Mouse (Mus musculus) kidney, postnatal 14 days (tissue): ENCODE data around the gene Cdh24.

Experiments
- DNase-seq: peaks from one replicate; pipeline ENCODE4 v3.0.0; 2022; ENCODE audit warnings: mixed read lengths

The Cdh24 gene

DNA sequence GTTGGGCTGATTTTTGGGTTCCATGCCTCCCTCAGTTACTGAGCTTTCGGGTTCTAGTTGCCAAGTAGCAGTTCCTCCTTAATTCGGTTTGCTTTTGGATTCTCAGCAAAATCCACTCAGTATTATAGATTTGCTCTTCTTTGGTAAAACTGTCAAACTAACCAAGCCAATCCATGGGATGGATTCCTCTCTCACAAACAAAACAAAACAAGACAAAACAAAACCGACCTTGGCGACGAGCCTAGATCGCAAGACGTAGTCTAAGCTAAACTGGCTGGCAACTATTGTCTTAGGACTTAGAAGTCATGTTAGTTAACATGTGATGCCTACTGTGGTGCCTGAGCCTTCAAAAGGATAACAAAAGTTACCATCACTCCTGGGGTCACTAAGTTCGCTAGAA is 37.5 kb downstream of the Cdh24 start:
- DNase-seq: no peak

DNA sequence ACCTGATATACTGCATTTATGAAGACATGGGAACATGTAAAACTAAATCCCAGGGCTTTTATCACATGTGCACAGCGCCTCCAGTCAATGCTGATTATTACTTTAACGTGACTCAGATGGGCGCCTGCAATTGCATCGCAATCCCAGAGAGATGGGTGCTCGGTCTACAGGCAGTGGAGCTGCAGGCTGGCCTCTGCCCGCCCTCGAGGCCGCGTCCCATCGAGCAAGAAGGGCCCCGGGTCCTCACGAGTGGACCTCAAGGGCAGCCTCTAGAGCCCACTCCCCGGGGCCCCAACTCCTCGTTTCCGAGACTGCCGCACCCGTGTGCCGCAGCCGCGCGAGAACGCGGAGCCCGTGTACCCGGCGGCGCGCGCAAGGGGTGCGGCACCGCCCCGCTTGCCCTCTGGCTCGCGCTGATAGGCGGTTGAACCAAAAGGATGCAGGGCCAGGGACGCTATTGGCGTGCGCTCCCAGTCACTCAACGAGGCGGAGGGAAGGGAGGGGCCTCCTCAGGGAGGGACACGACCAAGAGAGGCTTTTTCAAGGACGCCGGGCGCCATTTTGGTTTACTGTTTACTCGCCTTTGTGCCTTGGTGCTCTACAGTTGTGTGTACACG is 38.0 kb downstream of the Cdh24 start:
- DNase-seq: peak; percentile 97

DNA sequence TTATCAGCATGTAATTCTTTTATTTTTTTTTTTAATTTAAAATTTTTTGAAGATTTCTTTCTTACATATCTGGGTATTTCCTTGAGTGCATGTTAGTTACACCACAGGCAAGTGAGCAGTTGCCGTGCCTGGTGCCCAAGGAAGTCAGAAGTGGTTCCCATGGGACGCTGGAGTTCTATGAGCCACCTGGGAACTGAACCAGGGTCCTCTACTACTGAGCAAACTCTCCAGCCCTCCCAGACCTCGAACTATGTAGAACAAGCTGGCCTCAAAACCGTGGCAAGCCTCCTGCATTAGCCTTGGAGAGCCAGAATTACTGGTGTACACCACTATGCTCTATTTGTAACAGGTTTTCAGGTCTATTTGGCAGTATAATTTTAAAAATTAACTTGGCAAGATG is 38.6 kb downstream of the Cdh24 start:
- peak; percentile 14 for DNase-seq

DNA sequence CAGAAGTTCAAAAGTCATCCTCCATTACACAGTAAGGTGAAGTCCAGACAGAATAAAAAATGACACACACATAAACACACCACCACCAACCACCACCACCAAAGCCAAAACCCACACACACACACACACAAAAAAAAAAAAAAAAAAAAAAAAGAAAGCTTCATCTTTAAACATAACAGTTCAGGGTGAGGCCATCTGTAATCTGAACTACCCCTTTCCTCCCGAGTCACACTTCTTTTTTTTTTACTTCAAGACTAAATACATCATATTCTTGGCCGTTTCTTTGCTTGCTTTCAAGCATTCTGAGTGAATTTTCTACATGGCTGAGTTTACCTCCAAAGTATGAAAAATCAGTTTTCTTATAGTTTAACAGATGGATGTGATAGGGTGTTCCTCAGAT is 39.6 kb downstream of the Cdh24 start:
- DNase-seq: no peak

DNA sequence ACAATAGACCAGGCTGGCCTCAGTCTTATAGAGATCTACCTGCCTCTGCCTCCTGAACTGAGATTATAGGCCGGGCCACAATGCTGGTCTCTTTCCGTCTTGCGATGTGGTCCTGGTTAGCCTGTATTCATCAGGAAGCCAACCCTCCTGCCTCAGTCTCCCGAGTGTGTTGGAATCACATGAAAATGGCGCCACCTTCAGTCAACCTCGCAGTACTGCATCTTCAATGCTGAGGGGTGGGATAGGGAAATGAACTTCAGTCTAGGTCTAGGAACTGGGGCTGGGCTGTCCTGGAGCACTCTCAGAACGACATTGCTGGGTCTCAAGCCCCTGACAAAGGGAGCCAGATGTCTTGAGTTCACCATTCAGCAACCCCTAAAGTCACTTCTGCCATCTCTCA is 44.1 kb downstream of the Cdh24 start:
- DNase-seq: no peak

DNA sequence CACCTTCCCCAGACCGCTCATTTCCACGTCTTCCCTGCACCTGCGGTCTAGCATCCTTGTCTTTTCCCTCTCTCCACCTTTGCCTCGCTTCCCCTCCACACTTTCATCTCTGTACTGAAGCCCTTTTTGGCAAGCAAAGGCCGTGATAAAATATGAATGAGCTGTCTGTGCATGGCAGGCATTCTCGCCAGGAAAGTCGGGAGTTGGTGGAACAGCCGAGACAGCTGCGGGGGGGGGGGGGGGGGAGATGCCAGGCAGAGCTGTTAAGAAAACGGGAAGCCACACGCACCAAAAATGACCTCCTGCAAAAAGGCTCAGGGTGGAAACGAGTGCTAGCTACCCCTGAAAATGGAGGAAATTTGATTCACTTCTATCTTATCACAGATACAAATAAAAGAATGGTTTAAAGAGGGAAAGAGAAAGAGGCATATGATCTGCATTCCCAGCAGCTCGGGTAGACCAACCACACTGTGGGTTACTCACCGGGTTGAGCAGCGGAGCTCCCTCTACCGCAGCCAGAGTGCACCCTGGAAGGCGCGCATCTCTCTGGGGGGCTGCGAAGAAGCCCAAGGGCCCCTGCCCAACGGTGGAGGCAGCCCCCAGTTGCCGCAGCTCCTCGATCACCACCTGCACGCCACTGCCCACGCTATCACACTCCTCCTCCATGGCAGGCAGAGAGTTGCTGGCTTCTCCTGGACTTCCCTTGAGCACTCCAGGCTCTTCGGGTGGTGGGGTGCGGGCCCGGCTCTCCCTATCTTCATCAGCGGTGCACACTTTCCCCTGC is 46.3 kb downstream of the Cdh24 start:
- no peak for DNase-seq

DNA sequence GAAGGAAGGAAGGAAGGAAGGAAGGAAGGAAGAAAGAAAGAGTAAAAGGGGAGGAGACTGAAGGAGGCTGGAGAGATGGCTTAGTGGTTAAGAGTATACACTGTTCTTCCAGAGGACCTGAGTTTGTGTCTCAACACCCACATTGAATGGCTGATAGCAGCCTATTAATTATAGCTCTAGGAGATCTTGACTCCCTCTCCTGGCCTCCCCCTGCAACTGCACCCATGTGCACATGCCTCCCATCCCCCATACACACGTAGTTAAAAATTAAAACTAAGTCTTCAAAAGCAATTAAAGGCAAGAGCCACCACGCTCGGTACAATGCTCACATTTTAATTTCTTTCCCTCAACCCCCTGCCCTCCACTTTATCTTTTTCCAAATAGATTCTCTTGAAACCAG is 47.1 kb downstream of the Cdh24 start:
- DNase-seq: no peak

DNA sequence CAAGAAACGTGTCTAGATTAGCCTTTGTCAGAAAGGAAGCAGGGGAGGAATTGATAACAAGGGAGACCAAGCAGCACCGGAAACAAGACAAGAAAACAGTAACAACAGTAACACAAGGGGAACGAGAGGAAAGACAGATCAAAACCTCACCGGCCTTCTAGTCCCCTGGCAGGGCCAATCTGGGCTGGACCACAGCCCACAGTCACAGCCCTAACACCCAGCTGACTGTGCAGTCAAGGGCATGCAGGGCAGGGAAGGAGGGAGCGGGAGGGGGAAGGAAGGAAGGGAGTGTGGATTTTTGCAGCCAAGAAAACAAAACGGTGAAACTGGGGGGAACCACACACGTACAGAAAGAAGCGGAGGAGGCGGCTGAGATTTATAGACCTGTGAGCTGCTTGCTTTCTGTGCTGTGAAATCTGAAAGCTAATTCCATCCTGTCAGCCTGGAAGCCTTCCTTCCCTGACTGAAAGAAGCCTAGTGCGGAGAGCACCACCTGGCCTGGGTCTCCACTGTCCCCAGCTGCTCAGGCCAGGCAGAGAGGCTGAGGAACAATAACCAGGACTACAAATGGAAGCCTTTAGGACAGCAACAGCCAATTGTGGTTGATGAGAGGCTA is 48.7 kb downstream of the Cdh24 start:
- peak; percentile 58 for DNase-seq

DNA sequence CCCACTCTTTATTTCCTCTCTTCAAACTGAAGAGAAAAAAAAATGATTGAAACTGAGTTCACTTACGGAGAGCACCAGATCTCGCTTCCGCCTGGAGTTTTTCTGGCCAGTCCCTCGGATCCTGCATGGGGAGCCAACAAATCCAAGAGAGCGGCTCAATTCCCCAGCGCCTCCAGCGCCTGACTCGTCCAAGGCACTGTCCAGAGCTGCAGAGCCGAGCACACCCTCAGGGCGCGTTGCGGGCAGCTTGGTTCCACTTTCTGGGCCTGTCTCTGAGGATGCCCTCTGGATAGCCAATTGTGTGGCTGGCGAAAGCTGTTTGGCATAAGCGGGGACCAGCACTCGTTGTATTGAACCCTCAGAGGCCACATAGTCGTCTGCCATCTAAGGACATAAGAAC is 50.1 kb downstream of the Cdh24 start:
- no peak for DNase-seq

DNA sequence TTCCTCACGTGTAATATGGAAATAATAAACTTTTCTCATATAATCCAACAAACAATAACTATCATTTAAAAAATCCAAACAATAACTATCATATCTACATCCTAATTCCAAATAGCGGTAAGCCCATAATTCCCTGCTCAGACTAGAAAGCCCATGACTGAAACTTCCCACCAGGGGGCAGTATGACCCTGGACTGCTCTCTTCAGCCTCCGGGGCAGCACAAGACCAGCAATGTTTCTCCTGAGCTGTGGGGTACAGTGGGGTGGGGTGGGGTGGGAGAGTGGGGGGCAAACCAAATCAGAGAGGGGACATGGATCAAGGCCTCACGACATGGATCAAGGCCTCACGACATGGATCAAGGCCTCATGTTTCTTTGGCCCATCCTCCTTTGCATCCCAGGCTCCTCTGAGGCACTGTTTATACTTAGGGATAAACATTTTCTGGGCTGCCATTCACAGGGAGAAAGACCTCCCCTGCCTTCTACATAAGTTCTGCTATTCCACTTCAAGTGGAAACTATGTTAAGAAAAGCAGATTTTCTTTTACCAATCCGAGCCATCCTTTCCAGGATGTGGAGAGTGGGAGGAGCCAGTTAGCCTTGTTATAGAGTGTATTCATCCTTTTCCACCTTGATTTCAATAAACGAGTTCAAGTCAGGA is 57.4 kb downstream of the Cdh24 start:
- peak; percentile 75 for DNase-seq

DNA sequence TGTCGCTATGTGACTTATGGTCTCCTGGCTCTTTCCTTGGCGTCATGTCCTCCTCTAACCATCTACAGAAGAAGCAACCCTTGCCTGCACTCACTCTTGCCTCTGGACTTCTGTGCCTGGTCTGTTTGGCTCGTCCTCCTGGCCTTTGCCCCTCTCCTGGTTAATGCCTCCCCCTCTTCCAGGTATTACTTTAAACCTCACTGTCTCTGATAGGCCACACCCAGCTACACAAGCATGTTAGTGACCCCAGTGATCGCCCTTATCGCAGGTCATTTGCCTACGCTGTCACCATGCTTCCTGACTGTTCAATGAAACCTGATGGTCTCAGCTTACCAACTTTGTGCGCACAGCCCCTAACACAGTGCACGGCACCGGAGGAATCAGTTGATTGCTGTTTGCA is 58.6 kb downstream of the Cdh24 start:
- no peak for DNase-seq
